Mouse (Mus musculus) heart, embryonic 14.5 days (tissue): ENCODE measurements around the gene Map2k6. TPM values are rescaled to one million over a fixed set of nuclear protein-coding genes. Genes with fewer than 3 reads are reported as not detected.

ENCODE experiments used
- ATAC-seq: fragments of 200-750 bp; cut with Nextera tagmentation; 2 replicates; pipeline ENCODE4 v1.8.0; 2017; ENCODE audit warnings: low read depth, moderate TSS enrichment; ENCODE audit not compliant: insufficient number of reproducible peaks, insufficient read depth, low FRiP score
- H3K27ac ChIP-seq, 2 experiments: fragments of 200-500 bp in 1 of 2; fragments of 300-500 bp in 1 of 2; sonication (generic) in 1 of 2; replicated peaks in 1 of 2; 2 replicates each; pipeline ENCODE4 v1.5.1; 2012 to 2014; ENCODE audit warnings: low read depth in 2 of 2, low read length in 2 of 2, control low read depth in 1 of 2, mild to moderate bottlenecking in 1 of 2, mixed read lengths in 1 of 2; ENCODE audit not compliant: control insufficient read depth in 1 of 2, insufficient read depth in 1 of 2
- H3K27me3 ChIP-seq: fragments of 300-500 bp; sonication (generic); 2 replicates; pipeline ENCODE4 v1.6.1; 2014; ENCODE audit warnings: mild to moderate bottlenecking, low read length, control low read depth; ENCODE audit not compliant: control insufficient read depth, insufficient read depth
- H3K36me3 ChIP-seq: fragments of 300-500 bp; sonication (generic); 2 replicates; pipeline ENCODE4 v1.6.1; 2014; ENCODE audit warnings: mild to moderate bottlenecking, control low read depth, low read length, mixed read lengths; ENCODE audit not compliant: control insufficient read depth, insufficient read depth
- H3K4me1 ChIP-seq, 2 experiments: fragments of 200-500 bp in 1 of 2; fragments of 300-500 bp in 1 of 2; sonication (generic) in 1 of 2; 2 replicates each; pipeline ENCODE4 v1.6.1; 2012 to 2014; ENCODE audit warnings: low read length in 2 of 2, control low read depth in 1 of 2, mixed read lengths in 1 of 2; ENCODE audit not compliant: control insufficient read depth in 2 of 2, insufficient read depth in 2 of 2
- H3K4me2 ChIP-seq: fragments of 300-500 bp; sonication (generic); 2 replicates; pipeline ENCODE4 v1.6.1; 2014; ENCODE audit warnings: mild to moderate bottlenecking, low read length
- H3K4me3 ChIP-seq, 2 experiments: fragments of 200-500 bp in 1 of 2; fragments of 300-500 bp in 1 of 2; sonication (generic) in 1 of 2; 2 replicates each; pipeline ENCODE4 v1.5.1; 2012 to 2014; ENCODE audit warnings: low read length in 2 of 2, mild to moderate bottlenecking in 2 of 2, control low read depth in 1 of 2, low read depth in 1 of 2, moderate library complexity in 1 of 2; ENCODE audit not compliant: control insufficient read depth in 1 of 2, insufficient read depth in 1 of 2
- H3K9ac ChIP-seq: fragments of 300-500 bp; sonication (generic); 2 replicates; pipeline ENCODE4 v1.6.1; 2014; ENCODE audit warnings: mild to moderate bottlenecking, low read length
- H3K9me3 ChIP-seq: fragments of 300-500 bp; sonication (generic); 2 replicates; pipeline ENCODE4 v1.6.1; 2016; ENCODE audit warnings: low read length, control low read depth; ENCODE audit not compliant: control insufficient read depth
- WGBS: fragments of 180-500 bp; shearing (Covaris S2); extraction: QIAGEN DNeasy Blood & Tissue Kit; methylation state at CpG from one replicate; pipeline ENCODE4 v1.1.7; 2014; 5-methylcytosine and 5-hydroxymethylcytosine counted together
- polyA plus RNA-seq: library from polyadenylated mRNA; unstranded; fragments of >200 nt; fragmentation: Nextera tagmentation; extraction: Ambion mirVana; gene quantifications from 2 replicates; pipeline ENCODE4 v1.2.1, GENCODE M21; 2014

The Map2k6 gene
- polyA plus RNA-seq, 1 experiment from 2014 or later, result 18.8 TPM

- Histone ChIP-seq H3K4me2 (no peak overlapping the region), H3K9ac (no peak overlapping the region), H3K27me3 (no peaks in the 10 kb centered on the region), H3K9me3 (no peaks in the 10 kb centered on the region), H3K4me1 (peaks cover 2 to 3% of the 10 kb centered on the region in 2 experiments; a peak in 1 of 4 replicates), H3K36me3 (no peaks in the 10 kb centered on the region), H3K4me3 (no peak overlapping the region), H3K27ac (0 out of 4 replicates have a peak overlapping the region, but pooled peaks of 1 of the 2 experiments have one; percentile 3)
- WGBS, result 77% methylated on average over 7 of the region's 7 CpGs
- ATAC-seq, result no peak
These were observed 167.4 kb downstream of the Map2k6 start for GRCm38 (mm10) chr11:110566307-110566706.

GRCm38 (mm10) chr11:110572548-110572947 lies 173.6 kb downstream of the Map2k6 start:
- H3K4me3 ChIP-seq, result no peak overlapping the region
- 0 out of 2 replicates have a peak, but pooled peaks have one; percentile 43 for ATAC-seq

More at GRCm38 (mm10) chr11:110572548-110572947, 173.6 kb downstream of the Map2k6 start:
- H3K27ac ChIP-seq, result no peak overlapping the region
- H3K27me3 ChIP-seq, result no peaks in the 10 kb centered on the region
- no peaks in the 10 kb centered on the region; a peak in 1 of 4 replicates for H3K4me1 ChIP-seq
- H3K4me2 ChIP-seq, result no peak overlapping the region
- H3K9ac ChIP-seq, result no peak overlapping the region
- no peaks in the 10 kb centered on the region for H3K9me3 ChIP-seq
- 48% methylated on average over 10 of the region's 10 CpGs for WGBS
- no peaks in the 10 kb centered on the region for H3K36me3 ChIP-seq

Other genes with a start within 250 kb of the Map2k6 start
- gene Abca9, start 230.9 kb upstream of the Map2k6 start, polyA plus RNA-seq, result 4.2 and 4.5 TPM in 2 replicates
- 1.3 and 1.6 TPM in 2 replicates for gene Abca6, start 147.3 kb upstream of the Map2k6 start, polyA plus RNA-seq
- 4.4 and 5.0 TPM in 2 replicates for gene Abca5, start 61.4 kb upstream of the Map2k6 start, polyA plus RNA-seq